Mouse (Mus musculus): ENCODE results near the gene Rere.

DNA sequence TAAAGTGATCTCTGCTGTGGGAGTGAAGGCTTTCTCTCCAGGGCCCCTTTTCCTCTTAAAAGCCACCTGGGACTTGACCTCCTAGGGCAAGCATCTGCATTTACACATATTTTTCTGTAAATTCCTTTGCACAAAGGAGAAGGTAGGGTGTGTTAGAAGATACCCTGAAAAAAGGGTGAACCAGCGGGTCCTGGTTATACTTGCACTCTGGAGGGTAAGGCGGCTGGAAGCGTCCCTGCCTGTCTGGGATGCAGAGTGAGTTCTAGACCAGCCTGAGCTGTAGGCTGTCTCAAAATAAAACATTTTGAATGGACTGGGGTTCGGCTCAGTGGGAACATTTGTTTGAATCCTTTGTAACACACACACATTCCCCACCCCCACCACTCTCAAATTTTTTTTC is 310.2 kb downstream of the Rere start:
- no peak for TF ChIP-seq HCFC1 (IDR thresholded peaks at IDR 0.05; ENCODE audit: borderline replicate concordance, insufficient read depth, low read length)
- TF ChIP-seq ZC3H11A (IDR thresholded peaks at IDR 0.05; ENCODE audit: borderline replicate concordance, low read depth, low read length) = no peak
